Comparison of ENCODE assay signal across 18 mouse cellular contexts in the genomic region with DNA sequence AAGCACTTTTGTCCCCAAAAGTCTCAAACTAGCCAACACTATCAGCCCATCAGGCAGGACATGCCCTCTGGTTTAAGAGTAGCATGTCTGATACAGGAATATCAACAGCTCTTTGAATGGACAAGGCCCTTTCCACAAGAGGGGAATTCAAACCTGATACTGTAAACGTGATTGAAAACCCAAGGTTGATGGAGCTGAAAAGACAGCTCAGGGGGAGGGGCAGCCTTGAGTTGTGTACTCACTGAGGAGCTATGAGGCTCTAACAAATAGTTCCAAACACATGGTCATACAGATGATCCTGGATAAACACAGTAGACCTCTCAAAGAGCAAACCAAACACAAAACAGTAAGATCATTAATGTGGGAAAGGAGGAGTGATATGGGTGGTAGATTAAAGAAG. TPM values are rescaled to one million over a fixed set of nuclear protein-coding genes. Genes with fewer than 3 reads are reported as not detected.
DNase-seq lines count a peak whose midpoint lies in the region.
"Had no signal": no experiment of that assay in that cellular context is flagged by ENCODE, and none has a peak within 500 bp of the region (broad histone marks: within the 10 kb centered on the region; RNA-seq: fewer than 3 reads in every experiment).

No protein-coding gene starts in this region.

- peak; percentile 18 to 64 for DNase-seq in adrenal gland, adult (ENCODE audit: inconsistent age in 2 of 2, low spot score in 1 of 2)
- DNase-seq in adrenal gland, adult 8-10 months, result no peak
- DNase-seq in adrenal gland, postnatal 10 days, result peak; percentile 19
- no peak for DNase-seq in adrenal gland, postnatal 4 days (ENCODE audit: low spot score in 2 of 2)
- peak; percentile 22 for DNase-seq in testis, postnatal 10 days (ENCODE audit: low spot score)
- DNase-seq in testis, postnatal 14 days (ENCODE audit: low spot score), result no peak
- DNase-seq: B cell, adult 2 months; cerebellum, adult 11 months; cerebellum, adult 18-20 months; cerebellum, adult 8-10 months; cerebellum, adult 9-11 months; cerebellum, postnatal 14 days; cerebellum, postnatal 36 days; embryo, embryonic 11 days; forebrain, postnatal 0 days had no signal

RNA-seq across cellular contexts. Expression of gene Gtf2f2, which starts 12.6 kb away (rescaled TPM):
- total RNA-seq in adrenal gland, adult 8-10 months (2022), result 10 to 100 TPM; 22.0 to 25.0 (median 23.2) TPM
- 10 to 100 TPM; 21.8 to 24.8 TPM for total RNA-seq in adrenal gland, postnatal 10 days (2021)
- total RNA-seq in adrenal gland, postnatal 4 days (2021), result 10 to 100 TPM; 28.6 to 31.0 TPM

RNA-seq across cellular contexts. Expression of gene Kctd4, which starts 43.3 kb away (rescaled TPM):
- total RNA-seq in adrenal gland, adult 8-10 months (2022), result under 1 TPM in 2 of 4 experiments, not detected in 2; 0.07 to 0.12 TPM
- not detected for total RNA-seq in adrenal gland, postnatal 10 days (2021)
- total RNA-seq in adrenal gland, postnatal 4 days (2021), result not detected
- total RNA-seq: CH12.LX; common myeloid progenitor, adult 5-6 weeks; gastrocnemius, adult 18-20 months had no signal

Comparison
In these comparisons a context has a peak if more than half of its experiments do, and no peak if none do; other contexts are left out.
1. DNase-seq: peak in adrenal gland, adult (2 of 2), adrenal gland, postnatal 10 days (single experiment) and testis, postnatal 10 days (single experiment); none in adrenal gland, adult 8-10 months (single experiment), adrenal gland, postnatal 4 days (0 of 2) and testis, postnatal 14 days (single experiment).